Mouse (Mus musculus) cerebellum, adult 9-10 months (tissue): ENCODE results near the gene As3mt.
"Not testable (repeated sequence)": the region's sequence is repeated elsewhere in the genome, so short reads cannot be mapped to it uniquely, and the experiment has no call there.

Experiments used
- DNase-seq: peaks from one replicate; pipeline ENCODE4 v3.0.0; 2022

As3mt gene

GRCm38 (mm10) chr19:46756221-46756620, 49.0 kb downstream of the As3mt start:
- DNase-seq = no peak

DNA sequence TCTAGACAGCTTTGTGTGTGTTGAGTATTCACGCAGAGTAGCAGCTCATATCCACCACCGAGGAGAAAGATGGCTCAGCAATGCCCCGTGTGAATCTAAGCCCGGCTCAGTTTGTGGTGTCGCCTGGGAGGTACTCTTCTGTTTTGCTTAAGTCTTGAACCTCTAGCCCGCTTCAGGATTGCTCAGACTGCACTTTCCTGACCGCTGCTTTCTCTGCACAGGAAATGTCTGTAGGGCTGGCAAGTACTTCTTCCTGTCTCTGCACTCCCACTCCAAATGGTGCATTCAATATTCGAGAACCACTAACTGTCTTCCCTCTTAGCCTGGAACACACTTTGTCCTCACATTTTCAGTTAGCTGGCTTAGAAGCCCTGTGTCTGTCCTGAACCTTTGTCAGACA, 51.8 kb downstream of the As3mt start:
- no peak for DNase-seq

- peak; percentile 42 for DNase-seq
Observed at GRCm38 (mm10) chr19:46759909-46760308, 52.7 kb downstream of the As3mt start.

DNA sequence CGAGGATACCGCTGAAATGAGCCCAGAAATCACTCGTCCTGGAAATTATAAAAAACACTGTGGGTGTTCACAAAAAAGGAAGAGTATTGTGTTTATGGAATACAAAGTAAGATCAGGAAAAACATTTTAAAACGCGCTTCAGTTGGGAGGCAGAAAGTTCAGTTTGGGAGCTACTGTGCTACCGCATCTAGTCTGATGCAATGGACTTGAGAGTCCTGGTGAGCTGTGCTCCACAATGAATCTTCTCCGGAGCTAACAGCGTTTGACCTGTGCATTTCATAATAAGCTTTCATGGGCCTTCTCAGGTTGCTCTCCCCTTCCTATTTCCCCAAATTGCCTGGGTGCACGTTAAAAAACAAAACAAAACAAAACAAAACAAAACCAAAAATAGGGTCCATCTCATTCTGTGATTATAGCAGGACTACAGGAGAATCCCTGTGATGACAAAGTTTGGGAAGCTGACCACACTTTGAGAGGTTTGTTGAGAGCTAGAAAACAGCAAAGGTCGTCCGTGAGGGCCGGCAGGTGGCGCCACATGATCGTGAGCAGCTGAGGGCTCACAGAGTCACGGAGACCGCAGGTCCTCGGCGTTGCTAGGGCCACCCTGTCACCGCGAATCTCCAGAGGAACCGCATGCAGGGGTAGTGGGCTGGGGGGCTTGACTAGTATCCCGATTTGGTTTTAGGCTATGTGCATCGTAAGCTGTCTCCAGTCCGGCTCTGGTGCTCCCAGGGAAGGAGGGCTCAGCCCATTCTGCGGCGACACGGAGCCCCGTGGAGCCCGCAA, 53.3 kb downstream of the As3mt start:
- peak; percentile 91 for DNase-seq

DNA sequence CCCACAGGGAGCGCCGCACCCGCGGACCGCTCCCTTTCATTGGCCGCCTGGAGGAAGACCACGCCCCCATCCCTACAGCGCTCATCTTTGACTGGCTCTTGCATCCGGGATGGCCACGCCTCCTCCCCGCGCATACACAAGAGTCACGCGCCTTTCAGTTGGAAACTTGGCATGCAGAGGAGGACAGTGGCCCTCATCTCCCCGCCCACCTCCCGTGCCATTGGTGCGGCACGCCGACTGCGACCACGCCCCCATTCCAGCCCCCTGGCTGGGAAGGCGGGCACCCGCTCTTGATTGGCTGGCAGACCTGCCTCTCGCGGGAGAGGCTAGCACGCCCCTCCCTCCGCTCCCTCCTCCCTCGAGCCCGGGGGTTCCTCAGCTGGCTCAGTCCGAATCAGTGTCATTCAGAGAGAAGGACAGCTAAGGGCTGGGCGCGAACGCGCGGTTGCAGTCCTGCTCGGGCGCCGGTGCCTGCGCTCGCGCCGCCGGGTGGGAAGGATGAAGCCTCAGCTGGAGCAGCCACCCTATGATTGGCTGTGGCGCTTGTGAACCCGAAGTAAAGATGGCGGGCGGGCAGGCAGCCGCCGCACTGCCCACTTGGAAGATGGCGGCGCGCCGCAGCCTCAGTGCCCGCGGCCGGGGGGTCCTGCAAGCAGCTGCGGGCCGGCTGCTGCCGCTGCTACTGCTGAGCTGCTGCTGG, 54.1 kb downstream of the As3mt start, which contains the start of gene Cnnm2:
Cnnm2 (plus strand) TSS at position 350 of the 700 bp plus-strand sequence.
- DNase-seq = peak; percentile 100

DNA sequence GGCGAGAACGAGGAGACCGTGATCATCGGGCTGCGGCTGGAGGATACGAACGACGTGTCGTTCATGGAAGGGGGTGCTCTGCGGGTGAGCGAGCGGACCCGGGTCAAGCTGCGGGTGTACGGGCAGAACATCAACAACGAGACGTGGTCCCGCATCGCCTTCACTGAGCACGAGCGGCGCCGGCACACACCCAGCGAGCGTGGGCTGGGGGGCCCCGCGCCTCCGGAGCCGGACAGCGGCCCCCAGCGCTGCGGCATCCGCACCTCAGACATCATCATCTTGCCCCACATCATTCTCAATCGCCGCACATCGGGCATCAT, 54.7 kb downstream of the As3mt start:
- DNase-seq = no peak

GRCm38 (mm10) chr19:46762291-46762991, 55.2 kb downstream of the As3mt start:
- peak; percentile 64 for DNase-seq

DNA sequence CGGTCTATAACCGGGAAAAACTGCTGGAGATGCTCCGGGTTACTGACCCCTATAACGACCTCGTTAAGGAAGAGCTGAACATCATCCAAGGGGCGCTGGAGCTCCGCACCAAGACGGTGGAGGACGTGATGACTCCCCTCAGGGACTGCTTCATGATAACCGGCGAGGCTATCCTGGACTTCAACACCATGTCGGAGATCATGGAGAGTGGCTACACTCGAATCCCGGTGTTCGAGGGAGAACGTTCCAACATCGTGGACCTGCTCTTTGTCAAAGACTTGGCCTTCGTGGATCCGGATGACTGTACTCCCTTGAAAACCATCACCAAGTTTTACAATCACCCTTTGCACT, 55.7 kb downstream of the As3mt start:
- no peak for DNase-seq

DNA sequence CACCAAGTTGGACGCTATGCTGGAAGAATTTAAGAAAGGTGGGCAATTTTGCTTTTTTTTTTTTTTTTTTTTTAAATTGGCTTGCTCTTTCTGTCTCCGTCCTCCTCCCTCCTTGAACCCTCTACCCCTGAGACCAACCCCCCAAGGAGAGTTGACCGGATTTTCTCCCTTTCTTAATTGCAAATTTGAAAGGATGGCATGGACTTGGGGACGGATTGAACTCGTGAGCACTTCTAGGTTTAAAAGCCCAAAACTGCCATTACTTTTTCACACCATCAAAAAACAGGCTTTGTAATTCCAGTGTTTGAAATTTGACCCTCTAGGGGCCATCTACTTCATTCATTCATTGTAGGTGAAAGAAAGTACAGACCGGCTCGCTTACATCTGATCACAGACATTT, 56.1 kb downstream of the As3mt start:
- peak; percentile 63 for DNase-seq

DNA sequence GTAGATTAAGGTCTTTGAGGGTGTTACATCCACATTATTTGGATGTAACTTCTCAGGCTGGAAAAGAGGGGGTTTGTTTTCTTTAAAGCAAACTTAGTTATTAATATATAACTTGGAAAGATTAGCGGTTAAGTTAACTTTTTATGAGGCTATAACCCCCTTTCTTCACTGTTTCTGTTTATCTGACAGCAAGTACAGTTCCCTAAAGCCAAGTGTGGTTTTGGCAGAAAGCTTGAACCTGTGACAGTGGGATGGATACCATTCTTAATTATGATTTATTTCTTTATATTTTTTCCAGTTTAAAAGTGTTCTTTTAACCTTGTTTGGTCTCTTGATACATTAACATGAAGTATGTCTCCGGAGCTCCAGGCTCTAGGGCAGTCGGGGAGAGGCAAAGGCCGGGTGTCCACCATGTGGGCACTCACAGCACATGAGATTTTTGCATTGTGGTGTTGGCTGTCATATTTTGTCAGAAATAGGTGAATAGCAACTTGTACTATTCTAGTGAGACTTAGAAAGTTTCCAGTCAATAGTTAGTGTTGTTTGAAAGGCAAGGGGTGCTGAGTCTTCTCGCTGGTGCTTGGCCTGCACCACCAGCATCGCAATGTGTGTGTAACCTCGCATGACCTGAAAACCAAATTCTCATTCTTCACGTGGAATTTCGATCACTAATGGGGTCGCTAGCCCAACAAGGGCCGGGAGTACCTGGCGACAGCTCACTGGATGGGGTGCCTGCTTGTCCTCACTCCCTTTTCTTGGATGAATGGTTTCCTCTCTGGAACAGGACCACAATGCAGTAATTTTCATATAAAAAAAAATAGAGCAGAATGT, 56.9 kb downstream of the As3mt start:
- no peak for DNase-seq

- no peak for DNase-seq
Observed at GRCm38 (mm10) chr19:46764763-46765117, 57.5 kb downstream of the As3mt start.

DNA sequence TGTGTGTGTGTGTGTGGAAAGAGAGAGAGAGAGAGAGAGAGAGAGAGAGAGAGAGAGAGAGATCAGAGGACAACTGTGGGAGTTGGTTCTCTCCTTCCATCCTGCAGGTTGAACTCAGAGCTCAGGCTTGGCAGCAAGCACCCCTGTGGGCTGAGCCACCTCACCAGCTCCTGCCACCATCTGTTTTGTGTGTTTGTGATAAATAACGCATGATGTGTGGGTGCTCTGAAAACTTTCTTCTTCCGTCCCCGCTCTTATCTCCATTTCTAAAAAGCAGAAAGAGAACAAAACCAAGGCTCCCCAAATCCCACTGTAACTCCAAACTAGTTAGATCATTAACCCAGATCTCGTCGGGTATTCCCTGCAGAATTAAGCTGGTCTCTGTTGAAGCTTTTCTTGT, 58.9 kb downstream of the As3mt start:
- peak; percentile 58 for DNase-seq

GRCm38 (mm10) chr19:46769759-46770158, 62.5 kb downstream of the As3mt start:
- DNase-seq = no peak

- no peak for DNase-seq
Observed at GRCm38 (mm10) chr19:46771801-46772200, 64.5 kb downstream of the As3mt start.

- DNase-seq = no peak
Observed at GRCm38 (mm10) chr19:46776391-46776790, 69.1 kb downstream of the As3mt start.

DNA sequence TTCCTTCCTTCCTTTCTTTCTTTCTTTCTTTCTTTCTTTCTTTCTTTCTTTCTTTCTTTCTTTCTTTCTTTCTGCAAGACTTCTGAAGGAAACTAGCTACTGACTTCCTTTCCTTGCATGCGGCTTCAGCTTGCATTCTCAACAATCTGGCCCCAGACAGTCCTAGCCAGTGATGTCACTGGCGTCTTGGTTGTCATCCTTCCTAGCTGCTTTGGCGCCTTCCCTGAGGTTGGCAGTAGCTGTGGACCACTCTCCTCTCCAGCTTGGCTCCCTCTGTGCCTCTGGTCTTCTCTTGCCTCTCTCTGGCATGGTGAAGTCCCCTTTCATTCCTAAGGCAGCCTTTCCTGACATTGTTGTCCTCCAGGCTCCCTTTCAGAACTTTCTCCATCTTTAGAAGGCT, 69.6 kb downstream of the As3mt start:
- DNase-seq = no peak

GRCm38 (mm10) chr19:46777928-46778680, 70.8 kb downstream of the As3mt start:
- DNase-seq = no peak

GRCm38 (mm10) chr19:46779130-46779529, 71.9 kb downstream of the As3mt start:
- DNase-seq = not testable (repeated sequence)

- DNase-seq = no peak
Observed at GRCm38 (mm10) chr19:46784038-46784437, 76.8 kb downstream of the As3mt start.

DNA sequence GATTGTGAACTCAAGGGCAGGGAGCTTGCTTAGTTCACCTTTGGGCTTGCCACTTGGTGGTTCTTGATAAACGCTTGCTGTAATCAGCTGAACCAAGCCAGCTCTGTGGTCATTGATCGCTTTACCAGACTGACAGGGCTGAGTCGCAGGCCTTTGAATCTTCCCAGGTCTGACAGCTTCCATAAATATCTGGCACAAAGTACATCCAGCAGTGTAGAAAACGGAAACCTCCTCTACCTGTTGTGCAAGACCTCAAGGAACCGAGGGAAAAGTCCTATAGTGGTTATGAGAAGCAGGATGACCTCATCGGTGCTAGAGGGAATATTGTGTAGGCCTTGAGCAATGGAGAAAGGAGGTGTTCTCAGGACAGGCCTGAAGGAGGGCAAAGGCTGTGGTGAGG, 77.2 kb downstream of the As3mt start:
- no peak for DNase-seq

GRCm38 (mm10) chr19:46785633-46786032, 78.4 kb downstream of the As3mt start:
- DNase-seq = no peak

DNA sequence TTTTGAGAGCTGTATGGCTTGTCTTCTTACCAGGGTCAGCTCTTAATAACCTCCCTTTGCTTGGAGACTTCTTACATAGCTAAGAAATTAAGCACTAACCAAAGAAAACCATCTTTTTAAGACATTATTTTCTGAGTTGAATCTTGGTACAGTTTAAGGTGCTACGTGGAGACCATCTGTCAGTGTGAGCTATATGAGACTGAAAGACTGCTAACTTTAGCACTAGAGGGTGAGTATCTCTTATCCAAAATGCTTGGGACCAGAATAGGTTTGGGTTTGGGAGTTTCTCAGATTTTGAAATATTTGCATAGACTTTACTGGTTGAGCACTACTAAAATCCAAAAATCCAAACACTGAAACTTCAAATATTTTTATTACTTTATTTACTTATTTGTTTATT, 82.5 kb downstream of the As3mt start:
- no peak for DNase-seq
